Mouse (Mus musculus): ENCODE data around the gene Celf2. TPM values are rescaled to one million over a fixed set of nuclear protein-coding genes. Genes with fewer than 3 reads are reported as not detected.

Gene Celf2
- polyA plus RNA-seq, 1 experiment, result 8.9 TPM

DNA sequence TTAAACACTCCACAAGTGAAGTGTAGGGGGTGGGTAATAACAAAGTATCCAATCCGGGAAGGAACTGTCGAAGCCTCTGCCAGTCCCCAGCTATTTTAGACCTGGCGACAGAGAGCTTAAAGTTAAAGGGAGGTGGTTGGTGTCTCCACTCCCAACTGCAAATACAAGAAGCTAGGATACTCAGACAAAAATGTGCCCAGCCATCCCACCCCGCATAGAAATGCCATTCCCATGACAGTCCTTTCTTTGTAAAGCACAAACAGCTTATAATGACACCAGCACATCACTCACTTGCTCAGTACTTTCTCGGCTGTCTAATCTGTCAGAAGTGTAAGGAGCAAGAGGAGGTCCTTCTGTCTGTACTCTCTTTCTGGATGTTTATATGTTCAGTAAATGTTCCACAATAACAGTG, 518.3 kb downstream of the Celf2 start:
- no peaks in the 10 kb centered on the region for H3K36me3 ChIP-seq (ENCODE audit: control insufficient read depth, insufficient read depth, low read length)
- no peaks in the 10 kb centered on the region for H3K4me1 ChIP-seq (ENCODE audit: control insufficient read depth, insufficient read depth, insufficient read length, low read length)
- WGBS, result 81% methylated on average over 5 of the region's 5 CpGs
- H3K4me3 ChIP-seq (ENCODE audit: low read depth, low read length), result no peak overlapping the region
- H3K27ac ChIP-seq (ENCODE audit: insufficient read depth, low read depth, low read length), result no peak overlapping the region
- TF ChIP-seq POLR2A (IDR thresholded peaks at IDR 0.05; ENCODE audit: low read depth, low read length) (no peak), CTCF (IDR thresholded peaks at IDR 0.05; ENCODE audit: extremely low read depth, insufficient read length, insufficient replicate concordance, low read depth, low read length) (no peak)
- H3K27me3 ChIP-seq (ENCODE audit: control insufficient read depth, insufficient read depth, low read length), result no peaks in the 10 kb centered on the region

DNA sequence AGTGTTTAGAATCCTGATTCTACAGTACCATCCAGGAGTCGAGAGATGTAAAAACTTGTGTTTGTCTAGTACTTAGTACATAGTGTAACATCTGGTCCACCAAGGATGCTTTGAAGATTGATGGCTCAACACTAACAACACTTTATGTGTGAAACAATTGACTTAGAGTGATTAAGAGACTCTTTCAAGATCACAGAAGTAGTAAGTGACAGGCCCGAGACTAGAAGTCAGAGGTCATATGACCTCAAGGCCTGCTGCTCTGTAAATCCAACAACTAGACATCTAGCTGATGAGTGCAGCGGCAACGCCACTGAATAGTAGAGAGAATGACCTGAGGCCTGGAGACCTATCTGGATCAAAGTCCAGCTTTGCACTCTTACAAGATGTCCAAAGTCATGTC, 523.7 kb downstream of the Celf2 start:
- WGBS, result 80% methylated on average over 4 of the region's 4 CpGs
- H3K27me3 ChIP-seq (ENCODE audit: control insufficient read depth, insufficient read depth, low read length), result no peaks in the 10 kb centered on the region
- TF ChIP-seq POLR2A (IDR thresholded peaks at IDR 0.05; ENCODE audit: low read depth, low read length) (no peak), CTCF (IDR thresholded peaks at IDR 0.05; ENCODE audit: extremely low read depth, insufficient read length, insufficient replicate concordance, low read depth, low read length) (no peak)

DNA sequence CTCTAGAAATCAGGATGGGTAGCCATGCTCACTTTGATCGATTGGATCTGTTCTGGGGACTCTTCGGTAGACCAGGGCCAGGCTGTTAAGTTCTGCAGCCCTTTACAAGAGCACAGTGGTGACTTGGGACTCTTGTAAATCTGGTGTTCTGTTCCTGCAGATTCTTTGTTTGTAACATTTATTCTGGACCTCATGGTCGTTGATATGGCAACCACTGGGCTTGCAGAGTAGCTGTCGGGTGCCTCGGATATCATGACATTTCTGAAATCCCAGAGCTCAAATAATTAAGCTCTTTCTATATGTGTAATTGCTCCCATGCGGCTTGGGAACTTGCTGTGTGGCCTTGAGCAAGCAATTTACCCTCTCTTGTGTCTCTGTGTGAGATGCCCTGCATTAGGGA, 525.5 kb downstream of the Celf2 start:
- no peaks in the 10 kb centered on the region for H3K27me3 ChIP-seq (ENCODE audit: control insufficient read depth, insufficient read depth, low read length)
- H3K4me1 ChIP-seq (ENCODE audit: control insufficient read depth, insufficient read depth, insufficient read length, low read length), result no peaks in the 10 kb centered on the region
- H3K36me3 ChIP-seq (ENCODE audit: control insufficient read depth, insufficient read depth, low read length), result no peaks in the 10 kb centered on the region
- H3K27ac ChIP-seq (ENCODE audit: insufficient read depth, low read depth, low read length), result no peak overlapping the region
- no peak overlapping the region for H3K4me3 ChIP-seq (ENCODE audit: low read depth, low read length)
- no peak for TF ChIP-seq CTCF (IDR thresholded peaks at IDR 0.05; ENCODE audit: extremely low read depth, insufficient read length, insufficient replicate concordance, low read depth, low read length)
- no peak for TF ChIP-seq POLR2A (IDR thresholded peaks at IDR 0.05; ENCODE audit: low read depth, low read length)
- WGBS, result 75% methylated on average over 6 of the region's 6 CpGs

More for the DNA sequence above, 523.7 kb downstream of the Celf2 start:
- H3K27ac ChIP-seq (ENCODE audit: insufficient read depth, low read depth, low read length), result no peak overlapping the region
- H3K4me3 ChIP-seq (ENCODE audit: low read depth, low read length), result no peak overlapping the region
- H3K36me3 ChIP-seq (ENCODE audit: control insufficient read depth, insufficient read depth, low read length), result no peaks in the 10 kb centered on the region
- H3K4me1 ChIP-seq (ENCODE audit: control insufficient read depth, insufficient read depth, insufficient read length, low read length), result no peaks in the 10 kb centered on the region

DNA sequence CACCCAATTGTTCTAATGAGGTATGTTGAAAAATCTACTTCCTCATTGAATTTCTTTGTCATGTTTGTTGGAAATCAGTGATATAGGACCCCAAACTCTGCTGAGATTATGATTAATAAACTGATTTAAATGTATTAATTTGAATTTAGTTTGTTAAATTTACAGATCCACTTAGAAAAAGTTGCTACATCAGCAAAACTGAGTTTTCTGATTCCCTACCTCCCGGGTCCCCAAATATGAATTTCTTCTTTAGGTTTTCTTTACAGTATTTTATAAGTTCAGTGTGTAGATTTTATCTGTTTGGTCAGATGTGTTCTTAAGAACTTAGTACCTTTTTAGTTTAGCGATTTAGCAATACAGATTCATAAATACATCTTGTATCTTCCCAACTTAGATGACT, 533.1 kb downstream of the Celf2 start:
- TF ChIP-seq POLR2A (IDR thresholded peaks at IDR 0.05; ENCODE audit: low read depth, low read length) (no peak), CTCF (IDR thresholded peaks at IDR 0.05; ENCODE audit: extremely low read depth, insufficient read length, insufficient replicate concordance, low read depth, low read length) (no peak)
- no peak overlapping the region for H3K27ac ChIP-seq (ENCODE audit: insufficient read depth, low read depth, low read length)
- H3K36me3 ChIP-seq (ENCODE audit: control insufficient read depth, insufficient read depth, low read length), result no peaks in the 10 kb centered on the region
- H3K27me3 ChIP-seq (ENCODE audit: control insufficient read depth, insufficient read depth, low read length), result no peaks in the 10 kb centered on the region
- H3K4me3 ChIP-seq (ENCODE audit: low read depth, low read length), result no peak overlapping the region
- no peaks in the 10 kb centered on the region for H3K4me1 ChIP-seq (ENCODE audit: control insufficient read depth, insufficient read depth, insufficient read length, low read length)
- 92% methylated on average over 2 of the region's 2 CpGs for WGBS

DNA sequence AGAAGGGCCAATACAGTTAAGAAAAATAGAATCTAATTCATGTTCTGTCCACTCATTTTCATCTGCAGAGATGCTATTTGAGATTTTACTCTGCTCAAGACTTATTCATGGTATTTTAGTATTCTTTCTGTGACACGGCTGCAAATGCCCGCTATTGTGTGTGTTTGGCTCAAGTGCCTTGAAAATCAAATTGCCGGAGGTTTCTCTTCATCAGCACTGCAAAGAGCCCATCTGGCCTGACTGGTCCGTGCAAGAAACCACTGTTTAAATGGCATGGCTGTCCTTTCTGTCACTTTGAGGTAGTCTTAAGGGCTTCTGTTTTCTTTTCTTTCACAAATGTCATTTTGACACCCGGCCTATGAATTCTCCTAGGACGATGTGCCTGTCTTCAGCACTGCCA, 540.1 kb downstream of the Celf2 start:
- Histone ChIP-seq H3K27ac (ENCODE audit: insufficient read depth, low read depth, low read length) (no peak overlapping the region), H3K4me3 (ENCODE audit: low read depth, low read length) (no peak overlapping the region), H3K4me1 (ENCODE audit: control insufficient read depth, insufficient read depth, insufficient read length, low read length) (no peaks in the 10 kb centered on the region), H3K36me3 (ENCODE audit: control insufficient read depth, insufficient read depth, low read length) (no peaks in the 10 kb centered on the region), H3K27me3 (ENCODE audit: control insufficient read depth, insufficient read depth, low read length) (no peaks in the 10 kb centered on the region)
- TF ChIP-seq CTCF (IDR thresholded peaks at IDR 0.05; ENCODE audit: extremely low read depth, insufficient read length, insufficient replicate concordance, low read depth, low read length), result no peak
- no peak for TF ChIP-seq POLR2A (IDR thresholded peaks at IDR 0.05; ENCODE audit: low read depth, low read length)
- WGBS, result 90% methylated on average over 6 of the region's 6 CpGs

DNA sequence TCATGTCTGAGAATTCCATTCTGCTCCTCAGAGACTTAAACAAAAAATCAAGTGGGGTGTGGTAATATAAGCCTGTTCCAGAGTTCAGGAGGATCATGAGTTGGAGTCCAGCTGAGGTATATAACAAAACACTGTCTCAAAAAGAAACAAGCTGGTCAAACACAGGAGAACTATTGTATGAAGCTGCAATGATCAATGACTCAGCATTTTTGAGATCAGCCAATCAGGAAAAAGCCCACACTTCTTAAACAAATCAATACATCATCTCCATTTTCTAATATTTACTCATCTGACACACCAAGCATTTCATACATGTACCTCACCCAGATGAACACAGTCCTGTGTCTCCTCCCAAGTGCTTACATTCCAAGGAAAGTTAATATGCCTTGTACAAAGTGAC, 544.1 kb downstream of the Celf2 start:
- Histone ChIP-seq H3K36me3 (ENCODE audit: control insufficient read depth, insufficient read depth, low read length) (no peaks in the 10 kb centered on the region), H3K27ac (ENCODE audit: insufficient read depth, low read depth, low read length) (no peak overlapping the region), H3K27me3 (ENCODE audit: control insufficient read depth, insufficient read depth, low read length) (no peaks in the 10 kb centered on the region), H3K4me1 (ENCODE audit: control insufficient read depth, insufficient read depth, insufficient read length, low read length) (no peaks in the 10 kb centered on the region), H3K4me3 (ENCODE audit: low read depth, low read length) (no peak overlapping the region)
- TF ChIP-seq CTCF (IDR thresholded peaks at IDR 0.05; ENCODE audit: extremely low read depth, insufficient read length, insufficient replicate concordance, low read depth, low read length) (no peak), POLR2A (IDR thresholded peaks at IDR 0.05; ENCODE audit: low read depth, low read length) (no peak)

DNA sequence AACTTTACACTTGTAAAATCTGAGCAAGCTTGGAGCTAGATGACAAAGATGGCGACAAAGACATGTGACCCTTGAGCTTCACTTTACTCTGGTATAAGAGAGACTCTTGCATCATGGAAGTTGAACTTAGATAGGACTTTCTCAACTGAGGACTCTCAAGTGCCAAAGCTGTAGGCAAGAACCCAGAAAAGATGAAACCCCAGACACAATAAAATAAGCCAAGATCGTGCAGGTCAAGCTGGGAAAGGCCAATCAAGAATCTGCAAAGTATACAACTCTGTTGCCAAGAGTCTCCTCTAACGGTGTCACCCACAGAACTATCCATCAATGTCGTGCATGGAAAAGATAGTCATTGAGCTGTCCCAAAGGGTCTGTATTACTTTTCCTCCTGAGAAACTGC, 558.7 kb downstream of the Celf2 start:
- Histone ChIP-seq H3K27me3 (ENCODE audit: control insufficient read depth, insufficient read depth, low read length) (no peaks in the 10 kb centered on the region), H3K4me3 (ENCODE audit: low read depth, low read length) (no peak overlapping the region), H3K4me1 (ENCODE audit: control insufficient read depth, insufficient read depth, insufficient read length, low read length) (no peaks in the 10 kb centered on the region), H3K27ac (ENCODE audit: insufficient read depth, low read depth, low read length) (no peak overlapping the region), H3K36me3 (ENCODE audit: control insufficient read depth, insufficient read depth, low read length) (no peaks in the 10 kb centered on the region)
- TF ChIP-seq POLR2A (IDR thresholded peaks at IDR 0.05; ENCODE audit: low read depth, low read length), result no peak
- TF ChIP-seq CTCF (IDR thresholded peaks at IDR 0.05; ENCODE audit: extremely low read depth, insufficient read length, insufficient replicate concordance, low read depth, low read length), result no peak
- WGBS, result 72% methylated on average over 4 of the region's 4 CpGs
